Mouse (Mus musculus) forebrain, embryonic 15.5 days (tissue): Measurements from ENCODE around the gene Aggf1. TPM values are rescaled to one million over a fixed set of nuclear protein-coding genes. Genes with fewer than 3 reads are reported as not detected.

ENCODE experiments used
- ATAC-seq: fragments of 200-750 bp; cut with Nextera tagmentation; replicated peaks from 2 replicates; pipeline ENCODE4 v1.8.0; 2017; ENCODE audit warnings: mild to moderate bottlenecking, moderate TSS enrichment, moderate library complexity
- H3K27ac ChIP-seq: fragments of 300-500 bp; sonication (generic); replicated peaks from 2 replicates; pipeline ENCODE4 v1.5.1; 2015; ENCODE audit warnings: mild to moderate bottlenecking, inconsistent platforms
- H3K27me3 ChIP-seq: fragments of 300-500 bp; sonication (generic); 2 replicates; pipeline ENCODE4 v1.6.1; 2015; ENCODE audit warnings: inconsistent platforms
- H3K36me3 ChIP-seq: fragments of 300-500 bp; sonication (generic); 2 replicates; pipeline ENCODE4 v1.6.1; 2015; ENCODE audit warnings: mild to moderate bottlenecking, inconsistent platforms
- H3K4me1 ChIP-seq: fragments of 300-500 bp; sonication (generic); 2 replicates; pipeline ENCODE4 v1.6.1; 2015; ENCODE audit warnings: inconsistent platforms
- H3K4me2 ChIP-seq: fragments of 300-500 bp; sonication (generic); replicated peaks from 2 replicates; pipeline ENCODE4 v1.6.1; 2015; ENCODE audit warnings: mild to moderate bottlenecking, inconsistent platforms
- H3K4me3 ChIP-seq: fragments of 300-500 bp; sonication (generic); 2 replicates; pipeline ENCODE4 v1.5.1; 2015; ENCODE audit warnings: mild to moderate bottlenecking, inconsistent platforms
- H3K9ac ChIP-seq: fragments of 300-500 bp; sonication (generic); replicated peaks from 2 replicates; pipeline ENCODE4 v1.6.1; 2015; ENCODE audit warnings: mild to moderate bottlenecking, inconsistent platforms
- H3K9me3 ChIP-seq: fragments of 300-500 bp; sonication (generic); 2 replicates; pipeline ENCODE4 v1.6.1; 2016; ENCODE audit warnings: inconsistent platforms
- WGBS: fragments of 180-500 bp; shearing (Covaris S2); methylation state at CpG from one replicate; pipeline ENCODE4 v1.1.7; 2015; ENCODE audit warnings: mixed read lengths; 5-methylcytosine and 5-hydroxymethylcytosine counted together
- polyA plus RNA-seq: library from polyadenylated mRNA; unstranded; fragments of >200 nt; fragmentation: Nextera tagmentation; extraction: Ambion mirVana; gene quantifications from 2 replicates; pipeline ENCODE4 v1.2.1, GENCODE M21; 2015

Gene Aggf1
- polyA plus RNA-seq, 1 experiment from 2014 or later = 46.9 TPM

- Histone ChIP-seq H3K4me3 (peak overlapping the region; percentile 83), H3K9me3 (no peaks in the 10 kb centered on the region), H3K36me3 (peaks cover 6% of the 10 kb centered on the region), H3K4me1 (peaks cover 26% of the 10 kb centered on the region), H3K4me2 (peak overlapping the region; percentile 90), H3K27ac (peak overlapping the region; percentile 64), H3K27me3 (no peaks in the 10 kb centered on the region), H3K9ac (peak overlapping the region; percentile 84)
- 29% methylated on average over 6 of the region's 6 CpGs for WGBS
- peak; percentile 35 for ATAC-seq
These were observed 382 bp upstream of the Aggf1 start for GRCm38 (mm10) chr13:95375554-95375914.

DNA sequence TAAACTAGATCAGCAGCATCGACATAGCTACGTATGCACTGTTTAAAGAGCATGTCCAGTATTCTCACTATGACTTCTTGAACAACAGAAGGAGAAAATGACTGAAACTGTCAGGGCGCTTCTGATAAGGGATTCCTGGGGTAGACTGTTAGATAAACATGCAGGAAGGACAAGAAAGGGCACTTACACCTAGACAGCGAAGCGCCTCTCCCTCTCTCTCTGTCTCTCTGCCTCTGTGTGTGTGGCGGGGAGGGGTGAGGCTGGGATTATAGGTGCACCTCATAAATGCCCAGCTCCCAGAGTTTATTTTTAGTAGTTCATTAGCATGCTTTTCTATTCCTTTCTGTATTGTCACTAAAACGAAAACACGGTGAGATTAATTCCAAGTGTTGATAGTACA, 8.8 kb downstream of the Aggf1 start:
- Histone ChIP-seq H3K9me3 (no peaks in the 10 kb centered on the region), H3K36me3 (peaks cover 75% of the 10 kb centered on the region), H3K4me2 (no peak overlapping the region), H3K9ac (no peak overlapping the region), H3K27me3 (no peaks in the 10 kb centered on the region), H3K4me3 (no peak overlapping the region), H3K4me1 (no peaks in the 10 kb centered on the region), H3K27ac (no peak overlapping the region)
- ATAC-seq = no peak
- WGBS = 93% methylated on average over 8 of the region's 8 CpGs

GRCm38 (mm10) chr13:95363440-95363839, 11.7 kb downstream of the Aggf1 start:
- Histone ChIP-seq H3K4me3 (no peak overlapping the region), H3K4me2 (no peak overlapping the region), H3K27ac (no peak overlapping the region), H3K36me3 (peaks cover 74% of the 10 kb centered on the region), H3K4me1 (no peaks in the 10 kb centered on the region), H3K9me3 (no peaks in the 10 kb centered on the region), H3K27me3 (no peaks in the 10 kb centered on the region), H3K9ac (no peak overlapping the region)
- ATAC-seq = no peak
- WGBS = 80% methylated on average over 4 of the region's 4 CpGs

GRCm38 (mm10) chr13:95358223-95358622, 16.9 kb downstream of the Aggf1 start:
- H3K36me3 ChIP-seq = peaks cover 91% of the 10 kb centered on the region
- no peak for ATAC-seq
- no peaks in the 10 kb centered on the region for H3K4me1 ChIP-seq
- no peak overlapping the region for H3K4me3 ChIP-seq
- H3K27ac ChIP-seq = no peak overlapping the region
- H3K9ac ChIP-seq = no peak overlapping the region
- no peaks in the 10 kb centered on the region for H3K27me3 ChIP-seq
- WGBS = 96% methylated on average over 2 of the region's 2 CpGs
- H3K9me3 ChIP-seq = no peaks in the 10 kb centered on the region
- H3K4me2 ChIP-seq = no peak overlapping the region

DNA sequence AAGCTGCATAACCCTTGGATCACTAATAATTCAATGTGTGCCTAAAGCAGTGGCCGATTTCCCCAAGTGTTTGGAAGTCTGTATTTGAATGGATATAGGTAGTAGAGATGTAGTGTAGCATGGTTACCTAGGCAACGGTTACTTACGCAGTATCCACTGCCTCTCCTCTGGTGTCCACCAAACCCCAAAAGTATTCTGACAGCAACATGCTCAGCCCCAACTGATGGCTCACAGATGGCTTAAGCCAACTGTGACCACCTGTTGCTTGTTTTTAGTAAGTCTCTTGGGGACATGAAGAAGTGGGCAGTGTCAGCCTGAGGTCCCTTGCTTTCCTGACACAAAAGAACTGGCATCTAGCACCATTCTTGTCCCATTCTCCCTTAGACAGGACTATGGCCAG, 26.7 kb downstream of the Aggf1 start:
- 85% methylated on average over 3 of the region's 3 CpGs for WGBS
- no peak overlapping the region for H3K27ac ChIP-seq
- H3K4me2 ChIP-seq = no peak overlapping the region
- no peak overlapping the region for H3K4me3 ChIP-seq
- no peaks in the 10 kb centered on the region for H3K27me3 ChIP-seq
- H3K36me3 ChIP-seq = peaks cover 35% of the 10 kb centered on the region
- no peaks in the 10 kb centered on the region for H3K9me3 ChIP-seq
- H3K9ac ChIP-seq = no peak overlapping the region
- ATAC-seq = no peak
- H3K4me1 ChIP-seq = no peaks in the 10 kb centered on the region

DNA sequence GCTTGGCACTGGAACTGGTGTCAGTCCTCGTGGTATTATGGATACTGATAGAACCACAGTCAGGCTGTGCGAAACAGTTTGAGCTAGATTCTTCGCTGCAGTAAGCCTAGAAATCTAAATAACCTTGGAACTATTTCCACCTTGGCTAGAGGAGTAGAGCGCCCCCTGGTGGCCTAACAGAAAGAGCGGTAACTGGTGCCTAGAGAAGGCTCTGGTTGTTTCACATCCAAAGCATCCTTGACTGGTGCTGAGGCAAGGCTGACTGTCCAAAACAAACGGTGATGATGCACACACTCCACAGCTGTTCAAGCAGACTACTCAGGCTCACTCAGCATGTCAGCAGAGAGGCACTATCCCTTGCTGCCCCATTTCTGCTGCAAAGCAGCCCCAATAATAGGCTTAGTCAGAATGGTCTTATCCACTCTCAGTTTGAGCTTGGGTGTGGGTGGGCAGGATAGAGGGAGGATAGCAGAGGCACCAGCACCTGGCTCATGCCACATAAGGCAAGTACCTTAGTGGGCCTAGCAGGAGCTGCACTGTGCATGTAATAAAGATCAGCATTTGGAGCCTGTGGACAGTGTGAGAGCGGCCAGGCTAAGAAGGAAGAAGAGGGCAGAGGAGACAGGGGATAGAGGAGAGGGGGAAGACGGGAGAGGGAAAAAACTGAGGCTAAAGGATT, 28.0 kb downstream of the Aggf1 start:
- peak; percentile 73 for ATAC-seq
- H3K4me2 ChIP-seq = no peak overlapping the region
- H3K4me1 ChIP-seq = no peaks in the 10 kb centered on the region
- 30% methylated on average over 8 of the region's 8 CpGs for WGBS
- no peaks in the 10 kb centered on the region for H3K27me3 ChIP-seq
- no peak overlapping the region for H3K4me3 ChIP-seq
- peaks cover 25% of the 10 kb centered on the region for H3K36me3 ChIP-seq
- H3K27ac ChIP-seq = no peak overlapping the region
- no peaks in the 10 kb centered on the region for H3K9me3 ChIP-seq
- H3K9ac ChIP-seq = no peak overlapping the region

DNA sequence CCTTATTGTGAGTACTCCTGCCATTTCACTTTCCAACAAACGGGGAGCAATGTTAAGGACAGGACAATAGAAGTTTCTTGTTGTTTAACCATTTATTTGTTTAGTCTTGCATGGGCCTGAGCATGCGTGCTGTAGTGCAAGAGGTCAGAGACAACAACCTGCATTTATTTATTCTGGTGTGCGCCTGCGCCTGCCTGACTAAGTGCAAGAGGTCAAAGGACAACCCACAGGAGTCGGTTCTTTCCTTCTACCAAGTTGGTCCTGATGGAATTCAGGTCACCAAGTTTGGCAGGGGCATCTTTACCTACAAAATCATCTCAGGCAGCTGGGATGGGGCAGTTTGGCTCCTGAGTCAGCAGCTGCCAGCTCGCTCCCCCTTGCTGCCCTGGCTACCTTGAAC, 29.3 kb downstream of the Aggf1 start:
- Histone ChIP-seq H3K9me3 (no peaks in the 10 kb centered on the region), H3K36me3 (peaks cover 13% of the 10 kb centered on the region), H3K4me3 (no peak overlapping the region), H3K4me2 (no peak overlapping the region), H3K27me3 (no peaks in the 10 kb centered on the region), H3K27ac (no peak overlapping the region), H3K9ac (no peak overlapping the region), H3K4me1 (no peaks in the 10 kb centered on the region)
- no peak for ATAC-seq
- WGBS = 75% methylated on average over 6 of the region's 6 CpGs

GRCm38 (mm10) chr13:95343470-95343869, 31.7 kb downstream of the Aggf1 start:
- Histone ChIP-seq H3K4me1 (no peaks in the 10 kb centered on the region), H3K4me3 (no peak overlapping the region), H3K36me3 (peaks cover 10% of the 10 kb centered on the region), H3K9me3 (no peaks in the 10 kb centered on the region), H3K27ac (no peak overlapping the region), H3K9ac (no peak overlapping the region), H3K27me3 (no peaks in the 10 kb centered on the region), H3K4me2 (no peak overlapping the region)
- no peak for ATAC-seq
- WGBS = 88% methylated on average over 8 of the region's 8 CpGs

DNA sequence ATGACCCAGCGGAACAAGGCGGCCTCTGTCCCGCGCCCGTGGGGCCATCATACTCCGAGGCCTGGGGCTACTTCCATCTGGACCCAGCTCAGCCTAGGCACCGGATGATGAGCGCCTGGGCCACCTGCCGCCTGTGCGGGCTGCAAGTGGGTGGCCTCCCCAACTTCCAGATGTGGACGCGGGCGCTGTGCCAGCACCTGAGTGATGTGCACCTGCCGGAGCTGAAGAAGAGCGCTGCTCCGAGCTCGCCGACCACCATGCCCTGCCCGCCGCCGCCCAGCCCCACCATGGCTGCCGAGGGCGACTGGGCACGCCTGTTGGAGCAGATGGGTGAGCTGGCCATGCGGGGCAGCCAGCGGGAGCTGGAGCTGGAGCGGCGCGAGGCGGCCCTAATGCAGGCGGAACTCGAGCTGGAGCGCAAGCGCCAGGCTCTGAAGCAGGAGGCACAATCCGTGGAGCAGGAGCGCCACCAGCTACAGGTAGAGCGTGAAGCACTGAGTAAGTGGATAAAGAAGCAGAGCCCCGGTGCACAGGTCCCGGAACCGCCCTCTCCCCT, 39.0 kb downstream of the Aggf1 start:
- H3K9me3 ChIP-seq = no peaks in the 10 kb centered on the region; the same call in 1 of the 2 replicates
- H3K4me2 ChIP-seq = no peak overlapping the region
- H3K9ac ChIP-seq = no peak overlapping the region
- H3K27me3 ChIP-seq = no peaks in the 10 kb centered on the region
- no peak for ATAC-seq
- H3K4me1 ChIP-seq = no peaks in the 10 kb centered on the region
- no peak overlapping the region for H3K27ac ChIP-seq
- WGBS = 69% methylated on average over 40 of the region's 40 CpGs
- H3K36me3 ChIP-seq = peaks cover 32% of the 10 kb centered on the region
- H3K4me3 ChIP-seq = no peak overlapping the region

GRCm38 (mm10) chr13:95332086-95332899, 42.9 kb downstream of the Aggf1 start:
- Histone ChIP-seq H3K27ac (no peak overlapping the region), H3K27me3 (no peaks in the 10 kb centered on the region), H3K36me3 (peaks cover 14% of the 10 kb centered on the region), H3K4me3 (no peak overlapping the region), H3K9me3 (no peaks in the 10 kb centered on the region; the same call in 1 of the 2 replicates), H3K9ac (no peak overlapping the region), H3K4me1 (peaks cover 19% of the 10 kb centered on the region), H3K4me2 (no peak overlapping the region)
- WGBS = 76% methylated on average over 11 of the region's 11 CpGs
- ATAC-seq = no peak

DNA sequence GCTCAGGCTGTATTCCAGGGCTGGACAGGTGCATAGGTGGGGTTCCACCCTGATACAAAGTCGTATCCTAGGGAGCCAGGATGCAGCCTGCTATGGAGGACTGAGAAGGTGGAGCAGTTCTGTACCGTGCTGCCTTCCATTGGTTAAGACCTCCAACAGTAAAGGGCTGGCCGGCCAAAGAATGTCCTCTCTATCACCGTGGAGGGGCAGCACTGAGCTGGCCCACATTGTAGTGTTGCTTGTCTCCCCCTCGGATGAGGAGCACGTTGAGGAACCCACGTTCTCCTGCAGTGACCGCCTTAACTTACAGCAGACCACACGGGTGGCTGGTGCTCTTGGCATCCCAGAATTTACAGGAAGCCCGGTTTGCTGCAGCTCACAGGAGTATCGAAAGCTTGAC, 44.6 kb downstream of the Aggf1 start:
- 57% methylated on average over 11 of the region's 11 CpGs for WGBS
- no peak for ATAC-seq
- Histone ChIP-seq H3K9ac (no peak overlapping the region), H3K27ac (no peak overlapping the region), H3K36me3 (0 out of 2 replicates have a peak, but pooled peaks cover 2% of the 10 kb centered on the region), H3K4me2 (no peak overlapping the region), H3K27me3 (no peaks in the 10 kb centered on the region), H3K4me3 (no peak overlapping the region), H3K4me1 (peaks cover 35% of the 10 kb centered on the region), H3K9me3 (no peaks in the 10 kb centered on the region; the same call in 1 of the 2 replicates)

- Histone ChIP-seq H3K4me2 (no peak overlapping the region), H3K27ac (no peak overlapping the region), H3K36me3 (no peaks in the 10 kb centered on the region), H3K9ac (no peak overlapping the region), H3K27me3 (no peaks in the 10 kb centered on the region), H3K4me1 (peaks cover 35% of the 10 kb centered on the region), H3K9me3 (no peaks in the 10 kb centered on the region), H3K4me3 (no peak overlapping the region)
- no peak for ATAC-seq
- WGBS = 59% methylated on average over 11 of the region's 11 CpGs
These were observed 46.4 kb downstream of the Aggf1 start for GRCm38 (mm10) chr13:95328767-95329166.
